Mouse (Mus musculus): ENCODE data around the gene Syt11.

The Syt11 gene

GRCm38 (mm10) chr3:88736556-88736955 is 38.4 kb downstream of the Syt11 start:
- 94% methylated on average over 2 of the region's 2 CpGs for WGBS

DNA sequence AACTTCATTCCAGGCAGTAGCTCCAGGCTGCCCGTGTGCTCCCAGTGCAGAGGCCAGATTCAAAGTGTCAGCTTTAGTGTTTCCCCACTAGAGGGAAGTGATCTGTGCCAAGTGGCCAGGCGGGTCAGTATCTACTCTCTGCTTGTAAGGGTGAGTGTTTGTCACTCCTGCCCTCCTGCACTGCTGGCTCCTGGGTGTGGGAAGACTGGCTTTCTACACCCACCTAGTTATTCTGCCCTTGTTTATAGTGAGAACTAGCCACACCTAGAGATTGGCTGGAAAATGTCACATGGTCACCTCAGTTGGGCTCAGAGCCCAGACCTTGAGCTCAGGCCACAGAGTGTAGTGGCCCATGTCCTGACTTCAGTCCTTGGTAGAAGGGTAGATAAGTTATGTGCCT is 55.9 kb downstream of the Syt11 start:
- WGBS, result 49% methylated on average over 2 of the region's 2 CpGs

DNA sequence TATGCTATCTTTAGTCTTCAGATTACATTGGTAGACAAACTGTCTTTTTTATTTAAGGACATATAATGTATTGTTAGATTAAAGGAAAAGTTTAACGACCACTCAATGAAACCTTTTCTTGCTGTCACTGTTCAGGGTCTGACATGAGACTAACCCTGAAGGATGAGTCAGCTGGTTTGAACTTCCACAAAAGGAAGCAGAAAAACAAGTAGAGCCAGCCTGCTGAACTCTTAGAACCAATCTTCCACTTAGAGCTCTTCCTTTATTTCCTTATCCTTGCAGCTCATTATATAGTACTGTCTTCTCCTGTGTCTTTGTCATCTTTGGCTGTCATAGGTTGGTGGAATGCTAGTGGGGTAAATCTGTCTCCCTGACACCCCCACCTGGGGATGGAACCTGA is 57.1 kb downstream of the Syt11 start:
- 20% methylated on average over 1 of the region's 1 CpGs for WGBS

- WGBS, result 3% methylated on average over 9 of the region's 9 CpGs
Measured at GRCm38 (mm10) chr3:88717198-88717798, 57.7 kb downstream of the Syt11 start.

- WGBS, result 2% methylated on average over 27 of the region's 27 CpGs
Measured at GRCm38 (mm10) chr3:88716399-88717197, 58.4 kb downstream of the Syt11 start, which contains the start of gene Rit1. TSS of gene Rit1 (plus strand) at chr3:88716838.

DNA sequence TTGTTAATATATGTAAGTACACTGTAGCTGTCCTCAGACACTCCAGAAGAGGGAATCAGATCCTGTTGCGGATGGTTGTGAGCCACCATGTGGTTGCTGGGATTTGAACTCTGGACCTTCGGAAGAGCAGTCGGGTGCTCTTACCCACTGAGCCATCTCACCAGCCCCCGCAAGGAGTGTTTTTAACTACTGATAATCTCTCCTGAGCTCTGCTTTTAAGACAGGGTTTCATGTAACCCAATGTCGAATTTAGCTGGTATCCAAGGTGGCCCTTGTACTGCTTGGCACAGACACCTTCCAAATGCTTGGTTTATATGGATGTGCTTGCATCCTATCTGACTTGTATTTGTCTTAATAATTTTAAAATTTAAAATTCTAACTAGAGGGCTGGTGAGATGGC is 59.2 kb downstream of the Syt11 start:
- WGBS, result 86% methylated on average over 5 of the region's 5 CpGs

- WGBS, result 82% methylated on average over 2 of the region's 2 CpGs
Measured at GRCm38 (mm10) chr3:88714725-88715124, 60.2 kb downstream of the Syt11 start.

- 89% methylated on average over 4 of the region's 4 CpGs for WGBS
Measured at GRCm38 (mm10) chr3:88713709-88714108, 61.3 kb downstream of the Syt11 start.

DNA sequence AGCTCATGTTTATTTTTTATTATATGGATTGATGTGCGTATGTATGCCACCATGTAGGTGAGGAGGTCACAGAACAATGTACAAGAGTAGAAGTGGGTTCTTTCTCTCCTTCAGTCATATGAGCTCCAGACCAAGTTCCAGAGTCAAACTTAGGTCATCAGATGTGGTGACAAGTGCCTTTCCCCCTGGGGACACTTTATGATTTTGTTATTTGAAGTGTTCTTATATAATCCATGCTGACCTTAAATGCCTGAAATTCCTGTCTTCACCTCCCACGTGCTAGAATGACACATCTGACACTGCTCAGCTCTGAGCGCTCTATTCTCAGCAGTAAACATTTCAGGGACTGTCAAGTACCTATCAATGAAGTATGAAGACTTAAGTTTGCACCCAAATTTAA is 73.7 kb downstream of the Syt11 start:
- WGBS, result 59% methylated on average over 3 of the region's 3 CpGs

DNA sequence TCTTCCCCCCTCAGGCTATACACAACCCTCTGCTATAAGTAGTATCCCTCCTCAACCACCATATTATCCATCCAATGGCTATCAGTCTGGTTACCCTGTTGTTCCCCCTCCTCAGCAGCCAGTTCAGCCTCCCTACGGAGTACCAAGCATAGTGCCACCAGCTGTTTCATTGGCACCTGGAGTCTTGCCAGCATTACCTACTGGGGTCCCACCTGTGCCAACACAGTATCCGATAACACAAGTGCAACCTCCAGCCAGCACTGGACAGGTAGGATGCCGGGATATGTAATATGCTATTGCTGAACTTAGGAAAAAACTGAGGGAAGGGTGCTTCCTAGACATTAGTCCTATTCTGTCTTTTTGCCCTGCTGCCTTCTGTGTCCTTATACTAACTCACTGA is 74.7 kb downstream of the Syt11 start:
- WGBS, result 57% methylated on average over 3 of the region's 3 CpGs

GRCm38 (mm10) chr3:88698834-88699233 is 76.1 kb downstream of the Syt11 start:
- 94% methylated on average over 6 of the region's 6 CpGs for WGBS

DNA sequence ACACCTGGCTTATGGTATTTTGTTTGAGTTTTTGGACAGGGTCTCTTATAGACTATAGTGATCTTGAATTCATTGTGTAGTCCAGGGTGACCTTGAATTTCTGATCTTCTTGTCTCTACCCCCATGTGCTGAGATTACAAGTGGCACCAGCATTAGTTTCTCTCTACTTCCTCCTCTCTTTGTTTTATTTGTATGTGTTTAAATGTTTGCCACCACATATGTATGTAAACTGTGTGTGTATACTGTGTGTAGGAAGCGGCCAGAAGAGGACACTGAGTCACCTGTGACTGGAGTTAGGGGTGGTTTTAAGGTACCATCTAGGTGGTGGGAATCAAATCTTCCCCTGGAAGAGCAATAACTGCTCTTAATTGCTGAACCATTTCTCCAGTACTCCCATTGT is 76.9 kb downstream of the Syt11 start:
- WGBS, result 88% methylated on average over 1 of the region's 1 CpGs
